Mouse (Mus musculus): ENCODE data around the gene Myh10.
"Not testable (repeated sequence)": the region's sequence is repeated elsewhere in the genome, so short reads cannot be mapped to it uniquely, and the experiment has no call there.

Gene Myh10

GRCm38 (mm10) chr11:68790720-68791119, 99.4 kb downstream of the Myh10 start:
- DNase-seq (ENCODE audit: low read depth, low spot score), result no peak

- DNase-seq (ENCODE audit: low read depth, low spot score), result no peak
Observed at GRCm38 (mm10) chr11:68791794-68792193, 100.4 kb downstream of the Myh10 start.

DNA sequence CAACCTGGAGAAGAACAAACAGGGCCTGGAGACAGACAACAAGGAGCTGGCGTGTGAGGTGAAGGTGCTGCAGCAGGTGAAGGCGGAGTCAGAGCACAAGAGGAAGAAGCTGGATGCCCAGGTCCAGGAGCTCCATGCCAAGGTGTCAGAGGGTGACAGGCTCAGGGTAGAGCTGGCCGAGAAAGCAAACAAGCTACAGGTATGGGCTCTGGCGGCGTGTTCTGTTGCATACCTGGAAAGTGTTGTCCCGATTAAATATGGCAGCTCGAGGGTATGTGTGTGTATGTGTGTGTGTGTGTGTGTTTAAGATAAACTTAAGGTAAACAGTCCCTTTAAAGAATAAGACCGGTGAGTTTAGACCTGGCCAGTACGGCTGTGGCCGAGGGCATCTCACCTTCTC, 106.9 kb downstream of the Myh10 start:
- DNase-seq (ENCODE audit: low read depth, low spot score), result no peak

- DNase-seq (ENCODE audit: low read depth, low spot score), result no peak
Observed at GRCm38 (mm10) chr11:68805148-68805547, 113.8 kb downstream of the Myh10 start.

GRCm38 (mm10) chr11:68807787-68808186, 116.4 kb downstream of the Myh10 start:
- peak; percentile 67 for DNase-seq (ENCODE audit: low read depth, low spot score)

- no peak for DNase-seq (ENCODE audit: low read depth, low spot score)
Observed at GRCm38 (mm10) chr11:68811881-68812577, 120.7 kb downstream of the Myh10 start.

- no peak for DNase-seq (ENCODE audit: low read depth, low spot score)
Observed at GRCm38 (mm10) chr11:68818416-68818815, 127.1 kb downstream of the Myh10 start.

- no peak for DNase-seq (ENCODE audit: low read depth, low spot score)
Observed at GRCm38 (mm10) chr11:68819226-68819805, 128.0 kb downstream of the Myh10 start.

DNA sequence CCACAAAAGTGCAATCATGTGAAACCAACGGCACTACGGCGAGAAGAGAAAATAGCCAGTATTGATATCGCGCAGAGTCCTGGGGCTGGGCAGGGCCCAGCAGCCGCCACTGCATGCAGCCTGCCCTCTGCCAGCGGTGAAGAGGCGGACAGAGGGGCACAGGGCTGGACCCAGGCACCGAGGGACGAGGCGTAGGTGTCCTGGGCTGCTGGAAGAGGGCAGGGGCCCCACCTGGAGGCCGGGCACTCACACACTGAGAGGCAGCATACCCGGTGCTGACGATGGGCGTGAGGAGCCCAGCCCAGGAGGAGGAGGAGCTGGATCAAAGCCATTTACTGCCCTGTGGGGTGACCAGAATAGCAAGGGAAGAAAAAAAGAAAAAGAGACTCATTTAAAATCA, 131.0 kb downstream of the Myh10 start:
- DNase-seq (ENCODE audit: low read depth, low spot score), result no peak

DNA sequence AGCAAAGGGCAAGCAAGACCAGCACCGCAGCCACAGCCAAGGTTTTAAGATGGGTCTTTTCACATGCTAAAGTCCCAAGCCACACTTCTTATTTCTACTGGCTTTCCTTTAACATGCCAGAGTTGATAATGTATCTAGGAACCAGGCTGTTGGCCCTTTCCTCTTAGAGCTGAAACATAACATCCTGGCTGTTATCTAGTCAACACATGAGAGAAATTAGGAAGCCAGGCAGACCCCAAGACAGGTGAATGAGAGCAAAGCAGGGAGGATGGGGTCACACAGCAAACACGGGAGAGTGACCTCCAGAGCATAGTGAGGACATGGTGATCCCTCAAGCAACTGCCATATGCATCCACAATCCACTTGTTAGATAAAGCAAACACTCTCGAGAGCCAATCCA, 135.4 kb downstream of the Myh10 start:
- DNase-seq (ENCODE audit: low read depth, low spot score), result no peak

DNA sequence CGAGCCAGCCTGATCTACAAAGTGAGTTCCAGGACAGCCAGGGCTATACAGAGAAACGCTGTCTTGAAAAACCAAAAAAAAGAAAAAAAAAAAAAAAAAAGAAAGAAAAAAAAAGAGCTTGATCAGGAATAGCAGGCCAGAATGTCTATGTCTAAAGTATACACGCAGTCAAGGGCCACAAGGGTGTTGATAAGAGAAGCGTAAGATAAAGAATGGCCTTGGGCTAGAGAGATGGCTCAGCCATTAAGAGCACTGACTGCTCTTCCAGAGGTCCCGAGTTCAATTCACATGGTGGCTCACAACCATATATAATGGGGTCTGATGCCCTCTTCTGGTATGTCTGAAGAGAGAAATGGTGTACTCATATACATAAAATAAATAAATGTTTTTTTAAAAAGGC, 140.2 kb downstream of the Myh10 start:
- not testable (repeated sequence) for DNase-seq (ENCODE audit: low read depth, low spot score)

DNA sequence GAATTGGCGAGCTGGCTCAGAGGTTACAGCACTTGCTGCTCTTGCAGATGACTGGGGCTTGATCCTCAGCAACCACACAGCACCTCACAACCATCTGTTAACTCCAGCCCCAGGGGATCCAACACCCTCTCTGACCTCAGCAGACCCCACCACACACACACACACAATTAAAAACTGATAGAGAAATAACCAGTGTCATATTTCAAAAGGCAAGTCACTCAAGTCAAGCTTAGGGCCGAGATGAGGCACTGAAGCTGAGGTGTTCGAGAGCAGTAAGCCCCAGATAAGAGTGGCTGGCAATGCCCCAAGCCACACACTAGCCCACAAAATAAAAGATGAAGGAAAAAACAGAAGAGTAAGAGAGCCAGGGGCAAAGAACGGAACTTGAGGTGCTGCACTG, 141.4 kb downstream of the Myh10 start:
- no peak for DNase-seq (ENCODE audit: low read depth, low spot score)

GRCm38 (mm10) chr11:68833593-68833992, 142.2 kb downstream of the Myh10 start:
- no peak for DNase-seq (ENCODE audit: low read depth, low spot score)

DNA sequence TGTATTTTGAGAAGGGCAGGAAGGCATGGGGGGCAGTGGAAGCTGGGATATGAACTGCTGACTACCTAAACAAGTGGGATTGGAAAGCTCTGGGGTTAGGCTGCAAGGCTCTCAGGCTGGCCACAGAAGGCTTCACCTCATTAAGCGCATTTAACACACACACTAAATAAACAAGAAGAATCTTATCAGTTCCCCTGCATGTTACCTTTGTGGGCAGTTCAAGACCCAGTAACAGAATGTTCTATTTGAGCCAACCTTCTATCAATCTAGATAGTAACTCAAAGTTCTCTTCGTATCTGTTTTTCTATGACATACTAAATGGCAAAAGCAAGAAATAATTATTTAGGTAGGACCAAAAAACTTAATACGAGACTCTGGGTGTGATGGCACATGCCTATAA, 143.7 kb downstream of the Myh10 start:
- no peak for DNase-seq (ENCODE audit: low read depth, low spot score)

DNA sequence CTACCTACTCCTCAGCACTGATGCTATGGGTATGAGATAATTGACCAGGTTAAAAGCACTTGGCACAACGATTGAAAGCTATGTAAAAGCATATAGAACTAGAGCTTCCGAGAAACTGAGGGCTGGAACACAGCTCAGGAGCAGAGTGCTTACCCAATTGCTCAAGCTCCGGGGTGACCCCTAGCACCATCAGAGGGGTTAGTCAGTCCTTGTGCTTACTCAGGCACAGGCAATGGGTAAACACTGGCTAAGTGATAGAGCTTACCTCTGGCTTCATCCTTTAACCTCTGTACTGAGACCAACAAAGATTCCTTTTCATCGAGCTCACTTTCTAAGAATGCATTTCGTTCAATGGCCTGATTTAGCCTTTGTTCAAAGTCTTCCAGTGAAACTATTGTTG, 148.2 kb downstream of the Myh10 start:
- no peak for DNase-seq (ENCODE audit: low read depth, low spot score)

- DNase-seq (ENCODE audit: low read depth, low spot score), result no peak
Observed at GRCm38 (mm10) chr11:68850862-68851261, 159.5 kb downstream of the Myh10 start.

- no peak for DNase-seq (ENCODE audit: low read depth, low spot score)
Observed at GRCm38 (mm10) chr11:68851644-68852485, 160.5 kb downstream of the Myh10 start.

GRCm38 (mm10) chr11:68852486-68852901, 161.1 kb downstream of the Myh10 start:
- peak; percentile 53 for DNase-seq (ENCODE audit: low read depth, low spot score)

DNA sequence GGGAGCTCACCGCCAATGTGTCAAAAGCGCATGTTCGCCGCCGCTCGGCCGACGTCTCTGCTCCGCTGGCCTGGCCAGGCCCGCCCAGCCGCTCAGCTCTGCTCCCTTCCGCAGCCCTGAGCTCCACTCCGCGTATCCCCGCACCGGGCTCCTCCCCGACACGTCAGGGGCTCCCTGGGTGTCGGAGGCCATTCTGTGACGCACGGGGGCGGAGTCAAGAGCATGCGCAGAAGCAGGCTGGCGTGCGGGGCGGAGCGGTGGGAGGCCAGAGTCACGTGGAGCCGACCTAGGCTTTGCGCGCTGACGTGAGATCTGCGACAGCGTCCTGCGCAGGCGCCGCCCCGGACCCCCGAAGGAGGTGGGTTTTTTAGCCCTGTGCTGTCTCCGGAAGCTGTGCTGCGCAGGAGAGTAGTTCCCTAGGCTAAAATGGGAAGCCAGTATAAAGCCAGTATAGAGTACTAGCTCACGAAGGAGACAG, 161.6 kb downstream of the Myh10 start:
- peak; percentile 100 for DNase-seq (ENCODE audit: low read depth, low spot score)

GRCm38 (mm10) chr11:68853611-68854401, 162.4 kb downstream of the Myh10 start:
- no peak for DNase-seq (ENCODE audit: low read depth, low spot score)

GRCm38 (mm10) chr11:68854621-68855020, 163.3 kb downstream of the Myh10 start:
- no peak for DNase-seq (ENCODE audit: low read depth, low spot score)

GRCm38 (mm10) chr11:68857329-68857728, 166.0 kb downstream of the Myh10 start:
- no peak for DNase-seq (ENCODE audit: low read depth, low spot score)

All from mesoderm, embryonic 11.5 days (tissue).